Mouse (Mus musculus): ENCODE results near the gene Lsamp.

- TF ChIP-seq CTCF (IDR thresholded peaks at IDR 0.05; ENCODE audit: low read depth, low read length), result no peak
- TF ChIP-seq POLR2A (IDR thresholded peaks at IDR 0.05; ENCODE audit: extremely low read depth, insufficient read depth, low read length), result no peak
These were observed 1195.4 kb downstream of the Lsamp start for GRCm38 (mm10) chr16:41179557-41179956.
